Mouse (Mus musculus): ENCODE results near the gene Tex36.

GRCm38 (mm10) chr7:133638821-133639220 lies 36.9 kb upstream of the Tex36 start:
- TF ChIP-seq CTCF (IDR thresholded peaks at IDR 0.05; ENCODE audit: low read depth), result no peak
- TF ChIP-seq EP300 (IDR thresholded peaks at IDR 0.05; ENCODE audit: low read depth), result no peak
